Mouse (Mus musculus) gonadal fat pad, adult 2 months (tissue): ENCODE data around the gene Enah. TPM values are rescaled to one million over a fixed set of nuclear protein-coding genes. Genes with fewer than 3 reads are reported as not detected.

Experiments
- DNase-seq: peaks from one replicate; pipeline ENCODE4 v3.0.0-alpha.2; 2012; ENCODE audit warnings: low read depth
- polyA plus RNA-seq: library from polyadenylated mRNA; depleted of rRNA; stranded (reverse); fragments of >200 nt; gene quantifications from 2 replicates; pipeline ENCODE4 v1.2.3, GENCODE M21; 2012

Gene Enah
- polyA plus RNA-seq, 1 experiment: 14.8 TPM

DNA sequence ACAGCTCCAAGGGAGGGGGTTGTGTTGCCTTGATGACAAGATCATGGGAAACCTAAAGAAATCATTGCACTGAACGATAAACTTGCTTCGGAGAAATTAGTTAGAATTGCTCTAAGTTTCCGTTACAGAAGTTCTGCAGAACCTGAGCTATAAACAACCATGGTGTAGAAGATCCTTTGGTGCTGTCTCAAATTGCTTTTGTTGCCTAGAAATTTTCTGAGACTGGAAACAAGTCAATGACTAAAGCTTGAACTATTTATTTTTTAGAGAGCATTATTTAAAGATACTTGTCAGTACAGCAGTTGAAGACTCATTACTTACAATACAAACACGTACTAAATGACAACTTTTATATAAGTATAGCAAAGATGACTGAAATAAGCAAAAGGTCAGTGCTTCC lies 56.4 kb downstream of the Enah start:
- no peak for DNase-seq

GRCm38 (mm10) chr1:181960383-181960782 lies 59.4 kb downstream of the Enah start:
- DNase-seq: no peak

DNA sequence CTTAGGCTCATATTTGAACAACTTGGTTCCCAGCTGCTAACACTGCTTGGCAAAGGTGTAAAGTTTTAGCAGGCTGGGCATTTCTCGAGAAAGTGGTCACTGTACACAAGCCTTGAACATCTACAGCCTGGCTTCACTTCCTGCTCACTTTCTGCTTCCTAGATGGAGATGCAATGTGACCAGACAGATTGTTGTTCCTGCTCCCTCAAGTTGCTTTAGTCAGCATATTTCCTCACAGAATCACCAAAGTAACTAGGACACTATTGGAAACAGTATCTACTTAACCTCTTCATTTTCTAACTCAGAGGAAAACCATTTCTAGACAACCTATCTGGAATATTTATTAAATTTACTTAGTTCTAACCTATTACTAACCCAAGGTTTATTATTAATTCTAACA lies 61.4 kb downstream of the Enah start:
- DNase-seq: no peak

DNA sequence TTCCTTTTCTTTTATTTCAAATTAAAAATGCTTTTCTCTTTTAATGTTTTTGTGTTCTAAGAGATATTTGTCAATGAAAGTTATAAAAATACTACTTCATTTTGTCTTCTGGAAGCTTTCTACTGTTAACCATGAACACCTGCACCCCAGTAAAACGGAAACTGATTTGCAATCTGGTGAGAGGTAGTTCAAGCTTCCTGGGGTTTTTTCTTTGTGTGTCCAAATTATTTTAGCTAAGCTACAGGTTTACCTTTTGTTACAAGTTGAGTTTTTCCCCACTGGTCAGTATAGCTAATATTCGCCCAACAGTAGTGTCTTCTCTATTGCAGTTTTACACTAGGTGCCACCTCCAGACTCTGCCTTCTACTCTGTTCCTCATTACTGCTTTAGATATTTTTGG lies 62.1 kb downstream of the Enah start:
- DNase-seq: no peak

DNA sequence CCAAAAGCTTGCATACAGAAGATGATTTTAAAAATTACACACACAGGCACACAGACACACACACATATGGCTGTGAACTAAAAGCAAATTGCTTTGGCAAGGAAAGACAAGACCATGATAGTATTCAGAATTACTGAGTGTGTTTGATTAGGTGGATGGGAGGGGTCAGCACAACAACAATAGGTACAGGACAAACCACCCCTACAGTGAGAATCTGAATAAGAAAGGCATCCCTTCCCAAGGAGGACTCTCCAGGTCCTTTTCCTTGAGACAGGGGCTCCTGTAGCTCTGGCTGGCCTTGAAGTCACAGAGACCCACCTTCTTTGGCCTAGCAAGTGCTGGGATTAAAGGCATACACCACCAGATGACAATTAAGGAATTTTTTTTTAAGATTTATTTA lies 66.2 kb downstream of the Enah start:
- DNase-seq: no peak

GRCm38 (mm10) chr1:181951266-181951665 lies 68.5 kb downstream of the Enah start:
- no peak for DNase-seq

DNA sequence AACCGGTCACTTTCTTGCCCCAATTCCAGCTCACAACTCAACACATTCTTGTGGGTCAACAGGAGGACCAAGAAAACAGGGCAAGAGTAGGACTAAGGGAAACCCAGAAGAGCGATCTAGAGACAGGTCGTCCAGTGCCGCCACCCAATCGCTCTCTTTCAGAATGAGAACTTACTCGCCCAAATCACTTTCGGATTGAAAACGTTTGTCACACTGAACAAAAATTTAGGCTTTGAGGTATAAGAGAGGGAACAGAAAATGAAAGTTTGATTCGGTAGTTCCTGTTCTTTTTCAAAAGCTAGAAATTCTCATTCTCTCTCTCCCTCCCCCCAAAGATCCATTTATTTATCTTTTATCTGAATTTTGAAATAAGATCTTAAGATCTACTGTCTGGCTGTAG lies 69.1 kb downstream of the Enah start:
- DNase-seq: no peak

DNA sequence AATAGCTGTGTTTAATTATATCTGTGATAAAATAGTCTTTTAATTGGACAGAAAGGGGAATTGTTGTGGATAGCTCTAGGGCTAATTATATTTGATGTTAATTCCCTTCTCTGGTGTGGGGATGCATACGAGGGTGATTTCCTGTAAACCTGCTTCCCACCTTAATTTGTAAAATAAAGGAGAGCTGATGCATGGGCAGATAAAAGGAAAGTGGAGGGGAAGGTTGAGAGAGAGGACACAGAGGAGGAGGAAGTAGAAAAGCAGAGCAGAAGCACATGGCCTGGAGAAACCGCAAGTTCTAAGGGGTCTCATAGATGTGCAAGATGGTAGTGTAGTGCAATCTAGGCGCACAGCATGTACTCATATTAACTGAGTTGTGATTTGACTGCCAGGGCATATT lies 71.6 kb downstream of the Enah start:
- DNase-seq: no peak

GRCm38 (mm10) chr1:181937064-181937463 lies 82.7 kb downstream of the Enah start:
- DNase-seq: no peak

GRCm38 (mm10) chr1:181928388-181928787 lies 91.4 kb downstream of the Enah start:
- DNase-seq: no peak

DNA sequence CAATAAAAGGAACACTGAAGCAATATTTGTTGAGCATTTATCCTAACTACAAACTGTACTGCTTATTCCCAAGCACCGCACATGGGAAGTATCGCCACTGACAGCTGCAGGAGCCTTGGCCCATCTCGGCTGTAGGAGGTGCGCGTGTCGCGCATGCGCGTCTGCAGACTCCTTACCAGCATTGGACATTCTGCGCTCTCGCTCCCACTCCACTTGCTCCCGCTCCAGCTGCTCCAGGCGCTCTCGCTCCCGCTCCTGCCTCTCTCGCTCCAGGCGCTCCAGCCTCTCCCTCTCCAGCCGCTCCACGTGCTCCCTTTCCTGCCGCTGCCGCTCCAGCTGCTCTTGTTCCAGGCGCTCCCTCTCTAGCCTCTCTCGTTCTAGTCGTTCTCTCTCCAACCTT lies 96.4 kb downstream of the Enah start:
- DNase-seq: no peak

- no peak for DNase-seq
Measured at GRCm38 (mm10) chr1:181921580-181922494, 98.0 kb downstream of the Enah start.

GRCm38 (mm10) chr1:181911841-181912240 lies 107.9 kb downstream of the Enah start:
- no peak for DNase-seq

DNA sequence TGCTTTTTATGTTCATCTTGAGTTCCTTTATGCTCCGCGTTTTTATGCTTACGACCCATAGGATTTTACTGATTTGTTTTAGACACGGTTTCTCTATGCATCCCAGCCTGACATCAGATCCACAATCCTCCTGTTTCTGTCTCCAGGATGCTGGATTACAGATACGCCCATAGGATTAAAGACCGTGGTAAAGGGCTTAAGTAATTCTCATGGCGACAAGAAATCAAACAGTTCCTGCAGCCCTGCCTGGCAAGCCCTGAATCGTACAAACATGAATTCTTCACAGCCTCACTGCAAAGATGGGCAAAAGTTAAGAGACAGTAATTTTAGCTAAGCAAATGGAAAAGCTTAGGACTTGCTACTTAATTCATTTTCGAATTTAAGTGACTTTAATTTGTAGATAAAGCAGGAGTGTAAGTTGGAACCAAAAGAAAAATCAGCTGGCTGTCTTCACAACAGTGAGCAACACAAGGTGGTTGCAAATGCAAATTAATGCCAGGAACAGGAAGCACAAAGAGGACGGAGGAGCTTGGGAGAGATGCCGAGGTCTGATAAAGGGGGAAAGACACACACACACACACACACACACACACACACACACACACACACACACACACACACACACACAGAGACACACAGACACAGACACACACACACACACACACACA lies 118.0 kb downstream of the Enah start:
- no peak for DNase-seq

DNA sequence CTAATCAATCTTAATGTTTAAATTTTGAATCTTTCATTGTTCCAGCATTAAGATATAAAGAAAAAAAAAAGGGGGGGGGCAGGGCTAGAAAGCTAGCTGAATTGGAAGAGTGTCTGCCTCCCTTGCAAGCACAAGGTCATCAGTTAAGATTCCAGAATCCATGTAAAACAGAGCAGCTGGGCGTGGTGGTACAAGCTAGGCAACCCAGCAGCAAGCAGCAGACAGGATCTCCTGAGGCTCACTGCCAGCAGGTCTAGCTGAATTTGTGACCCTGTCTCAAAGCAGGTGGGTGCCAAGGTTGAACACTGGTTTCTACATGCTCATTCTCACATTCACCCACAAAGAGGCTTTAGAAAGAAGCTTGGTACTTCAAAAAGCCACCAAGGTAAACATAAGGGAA lies 118.9 kb downstream of the Enah start:
- DNase-seq: no peak

- DNase-seq: no peak
Measured at GRCm38 (mm10) chr1:181898961-181899360, 120.8 kb downstream of the Enah start.

DNA sequence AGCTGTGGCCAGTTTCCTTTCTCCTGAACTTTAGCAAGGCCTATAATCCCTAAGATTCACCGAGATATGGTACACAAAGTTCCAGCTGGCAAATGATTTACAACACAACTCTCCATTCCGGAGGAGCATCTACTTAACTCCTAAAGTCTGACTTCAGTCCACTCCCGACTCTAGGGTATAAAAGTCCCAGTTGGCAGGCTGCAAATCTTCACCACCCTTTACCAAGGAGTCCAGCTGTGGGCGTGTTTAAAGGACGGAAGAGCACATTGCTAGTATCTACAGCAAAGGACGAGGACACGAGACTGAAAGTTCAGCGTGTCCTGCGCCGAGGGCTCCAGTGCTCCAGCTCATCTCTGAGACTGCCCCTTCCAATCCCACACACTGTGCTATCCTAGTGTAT lies 122.8 kb downstream of the Enah start:
- no peak for DNase-seq

- DNase-seq: no peak
Measured at GRCm38 (mm10) chr1:181893721-181894120, 126.1 kb downstream of the Enah start.

GRCm38 (mm10) chr1:181889670-181890069 lies 130.1 kb downstream of the Enah start:
- no peak for DNase-seq

DNA sequence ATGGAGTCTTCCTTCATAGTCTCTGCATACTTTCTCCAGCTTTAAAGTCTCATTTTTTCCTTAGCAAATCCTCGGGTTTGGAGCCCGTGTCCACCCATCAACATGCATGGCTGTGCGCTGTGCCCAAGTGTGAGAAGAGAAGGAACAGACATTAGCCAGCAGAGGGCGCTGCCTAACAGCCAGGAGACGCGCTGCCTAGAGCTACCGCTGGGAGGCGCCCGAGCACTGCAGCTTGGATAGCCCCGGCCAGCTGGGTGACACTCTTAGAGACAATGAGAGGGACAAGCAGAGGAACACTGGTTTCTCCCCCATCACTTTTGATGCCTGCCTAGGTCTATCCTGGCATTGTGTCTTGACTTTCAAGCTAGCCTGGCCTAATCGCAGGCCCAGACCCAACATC lies 131.0 kb downstream of the Enah start:
- DNase-seq: no peak

- DNase-seq: no peak
Measured at GRCm38 (mm10) chr1:181881532-181881931, 138.3 kb downstream of the Enah start.

DNA sequence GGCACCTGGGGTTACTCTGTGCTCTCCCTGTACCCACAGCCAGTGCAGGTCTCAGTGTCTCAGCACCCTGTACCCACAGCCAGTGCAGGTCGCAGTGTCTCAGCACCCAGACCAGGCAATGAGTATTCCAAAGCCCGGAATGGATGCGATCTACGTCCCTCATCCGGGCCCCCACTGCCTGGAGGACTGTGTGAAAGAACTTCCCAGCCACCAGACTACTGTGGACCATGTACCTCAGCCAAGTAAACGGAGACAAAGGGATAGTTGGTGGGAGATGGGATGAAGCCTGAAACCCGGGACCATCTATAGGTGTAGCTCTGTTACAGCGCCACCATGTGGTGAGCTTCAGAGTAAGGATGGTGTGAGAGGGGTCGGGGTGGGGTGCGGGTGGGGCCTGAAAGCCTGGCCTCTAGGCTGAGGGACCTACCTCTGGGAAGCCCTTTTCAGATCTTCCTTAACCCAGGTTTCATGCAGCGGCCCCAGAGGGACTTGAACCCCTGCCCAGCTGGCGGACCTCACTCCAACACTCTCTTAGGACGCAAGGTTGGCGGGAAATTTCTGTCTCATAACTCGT lies 139.0 kb downstream of the Enah start:
- DNase-seq: no peak

GRCm38 (mm10) chr1:181878436-181878835 lies 141.4 kb downstream of the Enah start:
- DNase-seq: no peak
